Mouse (Mus musculus) large intestine, adult 2 months (tissue): ENCODE measurements around the gene Akr1b8. TPM values are rescaled to one million over a fixed set of nuclear protein-coding genes. Genes with fewer than 3 reads are reported as not detected.
"Not testable (repeated sequence)": the region's sequence is repeated elsewhere in the genome, so short reads cannot be mapped to it uniquely, and the experiment has no call there.

Experiments used
- DNase-seq: peaks from one replicate; pipeline ENCODE4 v3.0.0-alpha.2; 2012; ENCODE audit warnings: low read depth, low spot score
- WGBS: fragments of 180-500 bp; shearing (Covaris S2); methylation state at CpG from one replicate; pipeline ENCODE4 v1.1.7; 2018; 5-methylcytosine and 5-hydroxymethylcytosine counted together
- polyA plus RNA-seq: library from polyadenylated mRNA; depleted of rRNA; stranded (reverse); fragments of >200 nt; gene quantifications from 2 replicates; pipeline ENCODE4 v1.2.3, GENCODE M21; 2012

The Akr1b8 gene
- polyA plus RNA-seq, 1 experiment, result 5.4 TPM

DNA sequence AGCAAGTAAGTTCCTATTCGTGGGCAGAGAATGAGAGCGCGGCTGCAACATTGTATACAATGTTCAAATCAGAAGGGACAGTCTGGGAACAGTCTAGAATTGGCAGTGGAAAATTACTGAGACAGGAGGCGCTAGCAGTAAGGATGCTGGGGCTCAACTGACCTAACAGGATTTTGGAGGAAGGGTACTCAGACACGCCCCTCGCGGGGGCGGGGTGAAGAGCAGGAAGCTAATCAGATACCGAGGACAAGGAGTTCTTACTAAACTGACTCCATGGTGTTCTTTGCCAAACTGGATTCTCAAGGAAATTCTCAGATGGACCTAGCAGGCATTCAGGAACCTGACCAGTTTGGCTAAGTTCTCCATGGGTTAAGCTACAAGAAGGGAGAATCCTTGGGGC is 9.0 kb upstream of the Akr1b8 start:
- no peak for DNase-seq

DNA sequence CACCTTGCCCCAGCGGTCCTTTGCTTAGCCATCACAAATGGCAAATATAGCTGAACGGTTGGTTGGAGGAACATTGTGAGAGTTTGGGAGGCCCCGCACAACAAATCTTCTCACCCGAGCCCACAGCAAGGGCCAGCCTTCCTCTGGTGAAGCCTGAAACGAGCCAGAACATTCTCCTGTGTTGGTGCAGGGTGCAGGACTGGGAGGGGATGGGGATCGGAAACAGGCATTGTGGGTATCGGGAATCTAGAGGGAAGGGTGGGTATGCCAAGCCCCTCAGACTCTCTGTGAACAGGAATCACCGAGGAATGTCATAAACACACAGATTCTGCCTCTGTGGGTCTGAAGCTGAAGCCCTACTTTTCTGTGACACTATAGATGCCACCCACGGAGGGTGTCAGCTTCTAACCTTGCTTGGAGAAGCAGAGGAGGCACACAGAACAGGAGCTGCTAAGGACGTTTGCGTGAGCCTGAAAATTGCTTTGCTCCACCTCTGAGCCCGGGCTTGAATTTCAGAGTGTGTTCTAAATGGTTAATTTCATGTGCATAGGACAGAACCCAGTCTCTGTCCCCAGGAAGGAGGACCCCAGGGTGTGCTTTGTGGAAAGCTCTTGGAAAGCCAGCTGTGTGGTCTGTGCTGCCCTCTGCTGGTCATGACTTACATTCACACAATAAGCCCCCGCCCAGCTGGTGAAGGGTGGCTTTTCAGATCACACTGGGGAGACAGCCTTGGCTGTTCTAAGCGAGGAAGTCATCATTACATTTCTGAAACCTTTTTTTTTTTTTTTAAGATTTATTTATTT is 7.6 kb upstream of the Akr1b8 start:
- no peak for DNase-seq
- 56% methylated on average over 14 of the region's 14 CpGs for WGBS

More for the DNA sequence above, 9.0 kb upstream of the Akr1b8 start:
- 38% methylated on average over 9 of the region's 9 CpGs for WGBS

DNA sequence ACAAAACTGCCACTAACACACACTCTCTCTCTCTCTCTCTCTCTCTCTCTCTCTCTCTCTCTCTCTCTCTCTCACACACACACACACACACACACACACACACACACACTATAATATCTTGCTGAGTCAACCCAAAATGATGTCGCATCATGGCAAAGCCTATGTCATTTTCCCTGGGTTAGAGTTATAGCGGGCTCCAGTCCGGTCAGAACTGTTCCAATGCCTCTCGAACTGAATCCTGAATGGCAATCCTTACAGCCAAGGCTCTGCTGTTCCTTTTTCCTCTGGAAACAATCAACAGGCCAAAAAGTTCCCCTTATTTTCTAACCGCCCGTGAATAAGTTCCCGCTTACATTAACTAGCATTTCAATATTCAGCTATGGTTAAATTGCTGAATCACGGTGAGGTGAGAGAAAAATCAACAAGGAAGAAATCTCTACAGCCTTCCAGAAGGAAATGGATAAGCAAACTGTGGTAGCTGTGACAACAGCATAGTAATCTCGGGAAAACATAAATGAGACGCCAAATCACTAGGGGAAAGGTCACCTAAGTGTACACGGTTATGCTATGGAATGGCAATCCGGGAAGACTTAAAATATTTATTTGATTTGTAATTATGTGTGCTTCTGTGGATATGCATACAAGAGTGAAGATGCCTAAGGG is 3.8 kb upstream of the Akr1b8 start:
- DNase-seq, result peak; percentile 78
- WGBS, result 32% methylated on average over 12 of the region's 12 CpGs

DNA sequence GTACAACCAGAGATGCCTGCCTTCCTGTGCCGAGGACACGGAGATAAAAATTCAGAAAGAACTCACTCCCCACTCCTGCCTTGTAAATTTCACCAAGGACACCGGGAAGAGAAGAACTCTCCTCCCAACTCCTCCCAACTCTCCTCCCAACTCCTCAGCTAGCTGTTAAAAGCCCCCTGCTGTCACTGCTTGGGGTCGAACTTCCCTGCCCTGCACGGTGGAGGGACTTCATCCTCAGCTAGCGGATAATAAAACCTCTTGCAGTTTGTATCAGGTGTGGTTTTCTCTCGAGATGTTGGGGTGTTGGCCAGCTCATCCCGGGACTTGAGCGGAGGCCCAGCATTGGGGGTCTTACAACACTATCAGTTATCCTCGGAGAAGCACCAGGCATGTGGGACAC is 2.4 kb upstream of the Akr1b8 start:
- DNase-seq, result not testable (repeated sequence)
- WGBS, result 56% methylated on average over 10 of the region's 10 CpGs

DNA sequence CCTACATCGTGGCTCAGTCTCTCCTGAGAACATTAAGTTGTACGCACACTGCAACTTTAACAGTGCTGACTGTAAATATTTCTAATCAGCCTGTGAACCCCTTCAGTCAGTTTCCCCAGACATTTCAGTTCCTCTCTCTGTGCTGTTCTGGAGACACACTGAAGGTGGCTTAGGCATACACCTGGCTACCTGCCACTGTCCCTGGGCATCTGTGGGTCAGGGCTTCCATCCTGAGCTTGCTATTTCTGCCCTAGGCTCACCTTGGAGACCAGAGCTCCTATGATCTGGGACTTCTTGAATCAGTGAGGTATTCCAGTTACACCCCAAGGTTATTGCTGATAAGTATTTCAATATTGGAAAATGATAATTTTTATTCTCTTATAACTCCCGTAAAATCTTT is 1.5 kb upstream of the Akr1b8 start:
- 93% methylated on average over 3 of the region's 3 CpGs for WGBS
- no peak for DNase-seq

- DNase-seq, result no peak
- WGBS, result 40% methylated on average over 8 of the region's 8 CpGs
Observed at GRCm38 (mm10) chr6:34354354-34355348, 732 bp downstream of the Akr1b8 start.

DNA sequence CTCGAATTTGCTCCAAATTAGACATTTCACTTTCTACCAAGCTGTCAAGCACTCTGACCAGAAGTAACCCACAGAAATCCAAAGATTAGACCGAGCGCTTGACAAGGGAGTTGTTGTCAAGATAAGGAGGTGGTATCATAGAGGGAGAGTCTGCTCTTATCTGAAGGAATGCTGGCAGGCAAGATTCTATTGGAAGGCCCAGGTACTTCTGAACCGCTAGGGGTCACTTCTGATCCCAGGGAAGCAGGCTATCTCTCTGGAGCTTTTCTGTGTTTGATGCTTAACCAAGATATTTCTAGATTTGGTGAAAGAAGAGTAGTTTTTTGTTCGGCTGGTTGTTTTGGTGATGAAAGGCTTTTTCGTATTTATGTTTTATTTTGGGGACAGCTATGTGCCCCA is 1.4 kb downstream of the Akr1b8 start:
- DNase-seq, result no peak
- 42% methylated on average over 6 of the region's 6 CpGs for WGBS

- DNase-seq, result no peak
- WGBS, result 84% methylated on average over 9 of the region's 9 CpGs
Observed at GRCm38 (mm10) chr6:34355841-34356240, 1.9 kb downstream of the Akr1b8 start.

GRCm38 (mm10) chr6:34364217-34365136 is 10.6 kb downstream of the Akr1b8 start:
- DNase-seq, result no peak
- 85% methylated on average over 12 of the region's 12 CpGs for WGBS

DNA sequence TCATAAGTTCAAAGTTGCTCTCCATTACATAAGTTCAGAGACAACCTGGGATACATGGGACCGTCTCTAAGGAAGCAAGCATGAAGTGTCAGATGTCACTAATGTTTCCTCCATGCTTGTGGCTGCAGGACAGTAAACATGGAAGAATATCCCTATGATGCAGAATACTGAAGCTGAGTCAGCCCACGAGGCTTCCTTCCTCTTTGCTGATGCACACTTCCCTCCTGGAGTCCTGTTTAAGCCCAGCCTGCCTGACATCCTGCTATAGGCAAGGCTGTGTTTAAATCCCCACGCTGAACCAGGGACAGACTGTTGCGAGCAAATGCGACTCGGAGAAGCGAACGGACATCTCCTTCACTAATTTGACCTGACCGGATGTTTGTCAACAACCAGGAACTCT is 14.1 kb downstream of the Akr1b8 start:
- no peak for DNase-seq
- WGBS, result 82% methylated on average over 9 of the region's 9 CpGs

DNA sequence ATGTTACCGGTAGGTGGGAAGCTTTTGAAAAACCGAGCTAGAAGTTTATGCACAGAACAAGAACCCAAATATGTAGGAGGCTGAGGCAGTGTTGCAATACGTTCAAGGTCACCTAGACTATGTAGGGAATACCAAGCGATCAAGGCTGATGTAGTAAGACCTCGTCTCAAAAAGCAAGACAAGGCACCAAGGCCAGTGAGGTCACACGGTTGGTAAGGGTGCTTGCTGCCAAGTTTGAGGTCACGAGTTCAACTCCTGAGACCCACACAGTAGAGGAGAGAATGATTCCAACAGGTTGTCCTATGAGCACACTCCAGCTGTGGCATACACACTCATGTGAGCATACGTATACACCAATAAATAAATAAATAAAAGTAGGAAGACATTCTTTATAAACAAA is 16.2 kb downstream of the Akr1b8 start:
- 80% methylated on average over 8 of the region's 8 CpGs for WGBS
- DNase-seq, result no peak

GRCm38 (mm10) chr6:34371700-34372351 is 17.9 kb downstream of the Akr1b8 start:
- WGBS, result 19% methylated on average over 18 of the region's 18 CpGs
- DNase-seq, result no peak

- 82% methylated on average over 7 of the region's 7 CpGs for WGBS
- DNase-seq, result no peak
Observed at GRCm38 (mm10) chr6:34373841-34374240, 19.9 kb downstream of the Akr1b8 start.

DNA sequence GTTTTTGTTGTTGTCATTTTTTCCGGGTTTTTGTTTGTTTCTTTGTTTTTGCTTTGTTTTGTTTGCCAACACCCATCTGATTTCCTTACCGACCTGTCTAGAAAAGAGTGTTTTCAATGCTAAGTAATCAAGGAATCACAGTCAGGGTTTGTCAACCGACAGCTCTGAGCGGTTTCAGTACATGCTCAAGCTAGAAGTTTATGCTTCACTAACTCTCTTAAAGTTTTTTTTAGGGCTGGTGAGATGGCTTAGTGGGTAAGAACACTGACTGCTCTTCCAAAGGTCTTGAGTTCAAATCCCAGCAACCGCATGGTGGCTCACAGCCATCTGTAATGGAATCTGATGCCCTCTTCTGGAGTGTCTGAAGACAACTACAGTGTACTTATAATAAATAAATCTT is 22.0 kb downstream of the Akr1b8 start:
- DNase-seq, result not testable (repeated sequence)
- 81% methylated on average over 5 of the region's 5 CpGs for WGBS

DNA sequence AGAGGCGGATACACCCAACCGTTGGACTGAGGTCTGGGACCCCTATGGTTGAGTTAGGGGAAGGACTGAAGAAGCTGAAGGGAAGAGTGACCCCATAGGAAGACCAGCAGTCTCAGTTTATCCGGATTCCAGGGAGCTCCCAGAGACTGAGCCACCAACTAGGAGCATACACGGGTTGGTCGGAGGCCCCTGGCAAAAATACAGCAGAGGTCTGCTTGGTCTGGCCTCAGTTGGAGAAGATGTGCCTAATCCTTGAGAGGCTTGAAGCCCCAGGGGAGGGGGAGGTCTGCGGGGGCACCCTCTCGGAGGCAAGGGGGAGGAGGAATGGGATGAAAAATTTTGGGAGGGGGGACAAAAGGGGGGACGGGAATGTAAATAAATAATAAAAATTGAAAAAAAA is 29.5 kb downstream of the Akr1b8 start:
- WGBS, result 44% methylated on average over 8 of the region's 8 CpGs
- DNase-seq, result no peak

DNA sequence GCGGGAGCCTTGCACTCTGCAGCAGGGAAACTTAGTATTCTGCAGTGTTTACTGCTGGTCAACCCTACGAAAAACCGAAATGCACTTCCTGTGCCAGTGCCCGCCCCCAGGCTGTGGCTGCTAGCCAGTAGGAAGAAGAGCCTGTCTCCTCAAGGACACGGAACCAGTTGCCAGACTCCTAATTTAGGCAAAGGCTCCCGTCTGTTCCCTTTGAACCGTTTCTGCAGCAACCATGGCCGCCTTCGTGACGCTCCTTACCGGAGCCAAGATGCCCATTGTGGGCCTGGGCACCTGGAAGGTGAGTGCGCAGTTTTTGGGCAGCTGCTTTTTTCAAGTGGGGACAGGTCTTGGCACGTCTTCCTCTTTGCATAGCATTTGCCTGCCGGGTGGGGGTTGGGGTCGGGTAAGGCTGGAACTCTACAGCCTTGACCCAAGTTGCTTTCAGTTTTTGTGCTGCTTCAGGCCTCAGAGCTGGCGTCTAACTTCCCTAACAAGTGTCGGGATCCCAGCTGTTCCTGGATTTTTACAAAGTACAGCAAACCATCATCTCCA is 30.3 kb downstream of the Akr1b8 start, which contains the start of gene Akr1b10:
Gene Akr1b10, plus strand, starts transcription at position 109 of the 552 bp plus-strand sequence.
- WGBS, result 1% methylated on average over 17 of the region's 17 CpGs
- DNase-seq, result peak; percentile 32

GRCm38 (mm10) chr6:34384701-34385370 is 30.9 kb downstream of the Akr1b8 start:
- WGBS, result 3% methylated on average over 13 of the region's 13 CpGs
- no peak for DNase-seq
